Mouse (Mus musculus): ENCODE results near the gene 3110021N24Rik.

GRCm38 (mm10) chr4:108780864-108781205 lies 61.4 kb downstream of the 3110021N24Rik start:
- TF ChIP-seq CTCF (conservative IDR thresholded peaks at IDR 0.05; ENCODE audit: low read length) (no peak), POU5F1 (IDR thresholded peaks at IDR 0.05; ENCODE audit: borderline replicate concordance, low read length) (no peak)

Data from E14TG2a.4 (cell line).